Mouse (Mus musculus): Measurements from ENCODE around the gene Ptpn14.

The Ptpn14 gene

GRCm38 (mm10) chr1:189899526-189899925 is 171.5 kb downstream of the Ptpn14 start:
- no peak for DNase-seq (ENCODE audit: inconsistent ontology term)

DNA sequence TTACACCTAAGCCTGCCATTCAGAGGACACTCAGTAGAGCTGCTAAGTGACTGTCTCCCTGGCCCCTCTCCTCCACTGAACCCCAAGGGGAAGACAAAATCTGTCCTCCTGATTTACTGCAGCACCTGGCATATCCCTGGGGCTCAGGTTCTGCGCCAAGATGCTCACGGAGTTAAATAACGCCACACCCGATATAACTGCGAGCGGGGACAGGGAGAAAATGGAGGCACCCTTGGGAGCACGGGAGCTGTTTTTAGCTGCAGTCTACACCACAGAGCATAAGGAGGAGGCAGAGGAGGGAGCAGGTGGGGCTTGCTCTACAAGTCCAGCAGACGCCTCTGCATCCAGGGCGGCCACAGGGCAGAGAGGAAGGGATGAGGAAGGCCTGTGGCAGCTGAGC is 174.3 kb downstream of the Ptpn14 start:
- DNase-seq (ENCODE audit: inconsistent ontology term): no peak

DNA sequence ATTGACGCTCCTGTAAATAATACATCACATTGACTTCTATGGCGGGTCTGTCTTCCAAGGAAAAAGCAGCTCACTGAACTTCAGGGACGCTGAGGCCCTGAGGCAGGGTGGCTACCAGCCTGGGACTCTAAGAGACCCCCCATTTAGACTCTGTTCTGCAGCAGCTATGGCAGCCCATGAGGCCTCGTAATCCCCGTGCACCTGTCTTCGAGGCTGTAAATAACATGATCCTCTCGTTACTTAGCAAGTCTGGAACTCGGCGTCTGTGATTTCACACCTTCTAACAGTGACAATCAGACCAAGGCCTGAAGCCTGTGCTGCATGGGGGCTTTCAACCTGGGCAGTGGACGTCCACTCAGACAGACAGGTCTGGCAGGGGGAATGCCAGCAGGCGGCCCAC is 175.1 kb downstream of the Ptpn14 start:
- no peak for DNase-seq (ENCODE audit: inconsistent ontology term)

DNA sequence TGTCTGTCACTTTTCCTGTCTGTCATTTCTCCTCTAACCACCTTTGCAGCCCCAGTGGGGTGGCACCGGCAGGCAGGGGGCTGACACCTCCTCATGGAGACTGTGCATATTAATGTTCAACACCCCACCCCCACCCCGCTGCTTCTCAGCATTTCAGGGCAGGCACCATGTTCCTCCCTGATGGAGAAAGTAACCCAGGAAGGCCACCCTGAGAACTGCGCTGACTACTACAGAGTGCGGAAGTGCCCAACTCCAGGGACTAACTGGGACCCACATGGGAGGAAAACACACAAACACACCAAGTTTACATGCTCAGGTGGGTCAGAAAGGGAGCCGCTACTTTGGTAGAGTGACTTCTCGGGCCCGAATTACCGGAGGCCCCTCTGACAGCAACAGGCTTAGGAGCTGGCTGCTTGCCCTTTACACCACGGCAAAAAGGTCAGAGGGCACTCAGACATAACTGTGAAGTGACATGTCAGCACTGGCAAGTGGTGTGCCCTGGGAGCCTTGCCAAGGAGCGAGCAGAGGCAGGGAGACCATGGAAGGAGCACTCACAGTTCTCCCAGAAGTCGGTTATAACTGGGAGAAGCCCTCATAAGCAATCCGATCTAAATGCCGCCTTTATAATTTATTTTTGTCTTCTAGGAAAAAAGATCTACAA is 182.7 kb downstream of the Ptpn14 start:
- peak; percentile 39 for DNase-seq (ENCODE audit: inconsistent ontology term)

DNA sequence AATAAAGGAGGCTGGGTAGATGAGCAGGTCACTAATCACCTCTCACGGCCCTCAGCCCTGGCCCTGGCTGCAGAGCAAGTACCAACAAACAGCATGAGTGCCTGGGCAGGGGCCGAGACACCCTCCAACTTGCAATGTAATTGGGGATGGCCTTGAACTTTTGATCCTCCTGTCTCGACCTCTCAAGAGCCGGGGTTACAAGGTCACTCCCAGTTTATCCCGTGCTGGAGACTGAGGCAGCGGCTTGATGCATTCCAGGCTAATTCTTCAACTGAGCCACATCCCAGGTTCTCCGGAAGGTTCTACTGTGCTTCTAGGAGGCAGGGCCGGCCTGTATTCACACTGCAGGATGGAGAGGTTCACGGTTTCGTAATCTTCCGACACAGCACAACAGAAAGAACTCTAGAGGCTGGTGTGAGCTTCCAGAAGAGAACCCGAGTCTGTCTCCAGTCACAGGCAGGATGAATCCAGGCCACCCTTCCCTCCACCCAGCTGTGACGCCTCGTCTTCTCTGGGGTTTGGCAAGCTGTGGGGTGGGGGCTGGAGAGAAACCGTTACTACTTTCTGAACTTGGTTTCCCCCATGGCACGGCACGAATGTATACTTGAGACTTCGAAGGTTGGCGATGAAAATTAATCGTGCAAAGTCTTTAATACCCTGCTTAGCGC is 185.2 kb downstream of the Ptpn14 start:
- DNase-seq (ENCODE audit: inconsistent ontology term): no peak

- DNase-seq (ENCODE audit: inconsistent ontology term): no peak
Measured at GRCm38 (mm10) chr1:189916422-189917125, 188.5 kb downstream of the Ptpn14 start.

GRCm38 (mm10) chr1:189917126-189917500 is 189.0 kb downstream of the Ptpn14 start:
- no peak for DNase-seq (ENCODE audit: inconsistent ontology term)

- DNase-seq (ENCODE audit: inconsistent ontology term): no peak
Measured at GRCm38 (mm10) chr1:189919756-189920155, 191.7 kb downstream of the Ptpn14 start.

DNA sequence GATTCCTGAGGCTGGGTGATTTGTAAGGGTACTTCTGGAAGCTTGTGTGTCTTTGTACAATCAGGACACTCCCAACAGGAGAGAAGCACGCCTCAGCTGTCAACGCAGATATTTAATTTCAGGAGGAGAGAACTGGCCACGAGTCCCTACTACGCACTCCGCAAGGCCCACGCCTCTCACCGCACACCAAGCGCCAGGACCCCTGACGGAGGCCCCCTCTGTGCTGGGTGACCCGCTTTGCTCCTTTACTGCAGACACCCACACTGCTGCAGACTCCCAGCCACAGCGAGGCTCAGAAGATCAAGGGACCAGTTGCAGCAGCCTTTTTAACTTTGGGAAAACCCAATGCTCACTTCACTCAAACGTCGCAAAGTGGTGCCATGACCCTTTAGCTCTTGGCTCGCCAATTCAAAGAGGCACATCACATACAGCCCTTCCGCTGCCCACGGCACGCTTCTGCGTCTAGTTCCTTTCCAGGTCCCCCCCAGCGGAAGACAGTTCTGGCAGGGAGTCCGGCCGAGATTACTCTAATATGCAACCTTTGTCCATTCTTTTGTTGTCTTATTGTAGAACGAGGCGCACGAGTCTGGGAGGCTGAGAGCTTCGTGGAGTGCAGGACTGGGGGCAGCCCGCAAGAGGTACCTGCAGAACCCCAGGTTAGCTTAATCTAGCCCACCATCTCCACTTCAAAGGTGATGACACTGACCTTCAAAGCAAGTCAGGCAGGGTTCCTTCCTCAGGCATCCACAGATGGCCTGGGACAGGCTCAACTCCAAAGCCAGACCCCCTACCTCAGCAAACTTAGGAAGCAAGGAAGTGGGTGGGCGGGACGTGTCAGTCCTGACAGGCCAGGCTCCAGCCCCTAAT is 192.9 kb downstream of the Ptpn14 start:
- no peak for DNase-seq (ENCODE audit: inconsistent ontology term)

DNA sequence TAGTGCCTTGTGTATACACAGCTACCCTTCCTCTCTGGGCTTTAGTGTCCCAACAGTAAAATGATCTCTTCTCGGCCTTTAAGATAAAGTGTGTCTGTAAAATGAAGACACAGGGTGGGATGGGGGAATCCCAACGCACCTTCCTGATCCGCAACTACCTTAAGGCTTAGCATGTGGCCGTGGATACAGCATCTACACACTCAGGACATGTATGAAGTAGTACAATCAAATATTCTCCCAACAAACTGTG is 193.4 kb downstream of the Ptpn14 start:
- DNase-seq (ENCODE audit: inconsistent ontology term): peak; percentile 38

GRCm38 (mm10) chr1:189921818-189922592 is 193.9 kb downstream of the Ptpn14 start, which contains the start of gene Smyd2:
Gene Smyd2, minus strand, starts transcription at chr1:189922363.
- DNase-seq (ENCODE audit: inconsistent ontology term): peak; percentile 88

- DNase-seq (ENCODE audit: inconsistent ontology term): no peak
Measured at GRCm38 (mm10) chr1:189922721-189923120, 194.7 kb downstream of the Ptpn14 start.

DNA sequence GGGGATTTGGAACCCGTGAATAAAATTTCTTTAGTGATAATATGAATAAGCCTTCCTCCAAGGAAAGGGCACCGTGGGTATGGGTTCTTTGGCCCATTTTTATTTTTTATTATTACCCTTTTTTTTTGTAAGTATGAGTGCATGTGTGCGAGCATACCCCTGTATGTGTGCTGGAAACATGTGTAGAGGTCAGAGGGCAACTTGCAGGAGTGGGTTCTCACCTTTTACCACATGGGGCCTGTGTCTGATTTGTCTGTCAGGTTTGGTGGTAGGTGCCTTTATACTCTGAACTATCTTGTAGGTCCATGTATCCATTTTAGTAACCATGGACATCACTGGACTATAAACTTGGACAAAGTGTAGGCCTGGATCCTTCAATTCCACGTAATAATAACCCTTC is 195.1 kb downstream of the Ptpn14 start:
- no peak for DNase-seq (ENCODE audit: inconsistent ontology term)

- no peak for DNase-seq (ENCODE audit: inconsistent ontology term)
Measured at GRCm38 (mm10) chr1:189923871-189924568, 196.0 kb downstream of the Ptpn14 start.

GRCm38 (mm10) chr1:189926279-189926678 is 198.2 kb downstream of the Ptpn14 start:
- no peak for DNase-seq (ENCODE audit: inconsistent ontology term)

Data from Muller cell, postnatal 12 days (primary cell).